Mouse (Mus musculus) stomach, embryonic 14.5 days (tissue): ENCODE measurements at regions not wholly inside any gene's neighbourhood (a gene's known extent, or its start where the extent isn't known, plus 50 kb on each side); places are given as distances from the start of the nearest gene placed in this dataset.

Experiments used
- ATAC-seq: fragments of 200-750 bp; cut with Nextera tagmentation; 2 replicates; pipeline ENCODE4 v1.8.0; 2017; ENCODE audit warnings: low read depth, moderate TSS enrichment; ENCODE audit not compliant: insufficient number of reproducible peaks, insufficient read depth, low FRiP score
- H3K27ac ChIP-seq: fragments of 300-500 bp; sonication (generic); 2 replicates; pipeline ENCODE4 v1.5.1; 2014; ENCODE audit warnings: mild to moderate bottlenecking, low read length, moderate library complexity, mixed read lengths
- H3K27me3 ChIP-seq: fragments of 300-500 bp; sonication (generic); 2 replicates; pipeline ENCODE4 v1.6.1; 2014; ENCODE audit warnings: low read length, control low read depth, mixed read lengths; ENCODE audit not compliant: control insufficient read depth, insufficient read depth
- H3K36me3 ChIP-seq: fragments of 300-500 bp; sonication (generic); 2 replicates; pipeline ENCODE4 v1.6.1; 2014; ENCODE audit warnings: mild to moderate bottlenecking, control low read depth, low read length, moderate library complexity, mixed read lengths; ENCODE audit not compliant: control insufficient read depth, insufficient read depth
- H3K4me1 ChIP-seq: fragments of 300-500 bp; sonication (generic); 2 replicates; pipeline ENCODE4 v1.6.1; 2014; ENCODE audit warnings: low read length, control low read depth, mixed read lengths; ENCODE audit not compliant: control insufficient read depth, insufficient read depth
- H3K4me2 ChIP-seq: fragments of 300-500 bp; sonication (generic); replicated peaks from 2 replicates; pipeline ENCODE4 v1.6.1; 2014; ENCODE audit warnings: low read depth, low read length, control low read depth
- H3K4me3 ChIP-seq: fragments of 300-500 bp; sonication (generic); 2 replicates; pipeline ENCODE4 v1.5.1; 2014; ENCODE audit warnings: low read depth, low read length, control low read depth
- H3K9ac ChIP-seq: fragments of 300-500 bp; sonication (generic); replicated peaks from 2 replicates; pipeline ENCODE4 v1.6.1; 2014; ENCODE audit warnings: low read depth, mild to moderate bottlenecking, control low read depth, low read length, moderate library complexity, mixed read lengths
- H3K9me3 ChIP-seq: fragments of 300-500 bp; sonication (generic); 2 replicates; pipeline ENCODE4 v1.6.1; 2016; ENCODE audit warnings: low read depth, low read length, control low read depth; ENCODE audit not compliant: control insufficient read depth
- WGBS: fragments of 180-500 bp; shearing (Covaris S2); extraction: QIAGEN DNeasy Blood & Tissue Kit; methylation state at CpG from one replicate; pipeline ENCODE4 v1.1.7; 2014; 5-methylcytosine and 5-hydroxymethylcytosine counted together

DNA sequence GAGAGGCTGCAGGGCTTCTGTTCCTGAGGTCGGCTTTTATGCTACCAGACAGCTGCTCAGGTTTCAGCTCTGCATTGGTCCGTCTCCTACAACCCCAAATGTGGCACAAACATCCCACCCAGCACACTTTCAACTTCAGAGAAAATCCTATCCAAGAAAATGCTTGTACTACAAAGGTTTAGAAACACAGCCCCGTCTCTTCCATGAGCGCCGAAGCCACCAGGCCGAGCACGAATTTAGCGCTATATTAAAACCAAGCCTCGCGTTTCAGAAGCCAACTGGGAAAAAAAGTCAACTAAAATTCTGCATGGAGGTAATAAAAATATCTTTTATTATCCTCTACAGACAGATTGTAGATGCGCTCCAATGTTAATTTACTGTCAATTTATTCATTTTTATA, 198.4 kb downstream of the Rpap3 start:
- no peak for ATAC-seq

DNA sequence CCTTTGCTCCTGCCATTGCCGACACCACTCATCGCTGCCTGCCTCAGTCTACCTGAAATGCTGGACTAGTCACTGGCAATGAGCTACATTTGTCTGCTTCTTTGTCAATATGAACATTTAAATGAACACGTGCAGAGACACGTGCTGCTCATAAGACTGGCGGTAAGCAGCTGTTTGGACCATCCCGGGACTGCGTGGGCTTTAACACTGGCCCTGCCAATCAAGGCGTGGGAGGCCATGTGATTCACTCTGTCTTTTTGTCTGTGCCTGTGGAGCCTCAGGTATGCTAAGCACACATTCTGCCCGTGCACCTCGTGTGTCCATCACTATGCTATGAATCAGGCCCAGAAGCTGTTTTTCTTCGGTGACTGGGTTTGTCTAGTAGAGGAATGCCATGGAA, 199.9 kb downstream of the Rpap3 start:
- H3K4me1 ChIP-seq = no peaks in the 10 kb centered on the region
- H3K9ac ChIP-seq = no peak overlapping the region
- H3K27me3 ChIP-seq = no peaks in the 10 kb centered on the region
- H3K36me3 ChIP-seq = no peaks in the 10 kb centered on the region
- H3K9me3 ChIP-seq = no peaks in the 10 kb centered on the region; the same call in 1 of the 2 replicates
- no peak overlapping the region for H3K4me2 ChIP-seq
- no peak overlapping the region for H3K4me3 ChIP-seq
- ATAC-seq = no peak
- WGBS = 89% methylated on average over 11 of the region's 11 CpGs
- no peak overlapping the region for H3K27ac ChIP-seq

More for the DNA sequence above, 198.4 kb downstream of the Rpap3 start:
- WGBS = 94% methylated on average over 11 of the region's 11 CpGs
- H3K36me3 ChIP-seq = no peaks in the 10 kb centered on the region
- H3K9me3 ChIP-seq = no peaks in the 10 kb centered on the region; the same call in 1 of the 2 replicates
- H3K4me1 ChIP-seq = no peaks in the 10 kb centered on the region
- H3K27ac ChIP-seq = no peak overlapping the region
- H3K4me3 ChIP-seq = no peak overlapping the region
- H3K4me2 ChIP-seq = no peak overlapping the region
- H3K9ac ChIP-seq = no peak overlapping the region
- H3K27me3 ChIP-seq = no peaks in the 10 kb centered on the region

DNA sequence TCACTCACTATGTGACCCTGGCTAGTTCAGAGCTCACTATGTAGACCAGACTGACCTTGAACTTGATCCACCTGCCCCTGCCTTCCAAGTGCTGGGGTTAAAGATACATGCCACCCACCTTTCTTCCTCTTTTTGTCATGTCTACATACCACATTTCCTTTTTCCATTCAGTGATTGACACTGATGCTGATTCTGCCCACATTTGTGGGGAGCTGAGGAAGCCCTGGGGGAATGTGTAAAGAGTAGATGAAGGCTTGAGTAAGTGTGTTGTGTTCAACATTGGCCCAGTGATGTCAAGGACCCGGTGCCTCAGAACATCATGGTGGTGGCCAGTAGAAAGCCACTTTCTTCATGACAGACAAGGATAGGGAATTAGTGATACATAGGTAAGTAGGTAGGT, 201.3 kb downstream of the Rpap3 start:
- 86% methylated on average over 1 of the region's 1 CpGs for WGBS
- Histone ChIP-seq H3K4me2 (no peak overlapping the region), H3K27ac (no peak overlapping the region), H3K36me3 (no peaks in the 10 kb centered on the region), H3K4me1 (no peaks in the 10 kb centered on the region), H3K9ac (no peak overlapping the region), H3K27me3 (no peaks in the 10 kb centered on the region), H3K4me3 (no peak overlapping the region), H3K9me3 (no peaks in the 10 kb centered on the region; the same call in 1 of the 2 replicates)
- no peak for ATAC-seq

DNA sequence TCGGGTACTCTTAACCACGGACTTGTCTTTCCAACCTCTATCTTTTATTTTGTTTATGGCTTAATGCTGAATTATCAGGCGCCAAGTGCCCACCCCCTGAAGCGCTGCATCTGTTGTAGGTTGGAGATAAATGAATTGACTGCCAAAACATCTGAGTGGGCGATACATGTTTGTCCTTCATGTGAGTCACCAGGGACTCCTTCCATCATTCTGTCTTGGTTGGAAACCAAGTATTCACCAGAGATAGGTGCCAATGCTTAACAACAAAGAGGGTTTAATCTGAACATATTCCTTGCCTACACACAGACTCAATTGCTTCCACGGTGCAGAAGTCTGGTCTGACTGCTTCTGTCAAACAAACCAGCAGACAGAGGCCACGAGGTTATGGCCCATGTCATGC, 203.6 kb downstream of the Rpap3 start:
- H3K4me3 ChIP-seq = no peak overlapping the region
- no peak overlapping the region for H3K9ac ChIP-seq
- no peaks in the 10 kb centered on the region; the same call in 1 of the 2 replicates for H3K9me3 ChIP-seq
- no peak overlapping the region for H3K27ac ChIP-seq
- H3K4me2 ChIP-seq = no peak overlapping the region
- H3K4me1 ChIP-seq = no peaks in the 10 kb centered on the region
- WGBS = 85% methylated on average over 7 of the region's 7 CpGs
- no peaks in the 10 kb centered on the region for H3K36me3 ChIP-seq
- no peak for ATAC-seq
- no peaks in the 10 kb centered on the region for H3K27me3 ChIP-seq

DNA sequence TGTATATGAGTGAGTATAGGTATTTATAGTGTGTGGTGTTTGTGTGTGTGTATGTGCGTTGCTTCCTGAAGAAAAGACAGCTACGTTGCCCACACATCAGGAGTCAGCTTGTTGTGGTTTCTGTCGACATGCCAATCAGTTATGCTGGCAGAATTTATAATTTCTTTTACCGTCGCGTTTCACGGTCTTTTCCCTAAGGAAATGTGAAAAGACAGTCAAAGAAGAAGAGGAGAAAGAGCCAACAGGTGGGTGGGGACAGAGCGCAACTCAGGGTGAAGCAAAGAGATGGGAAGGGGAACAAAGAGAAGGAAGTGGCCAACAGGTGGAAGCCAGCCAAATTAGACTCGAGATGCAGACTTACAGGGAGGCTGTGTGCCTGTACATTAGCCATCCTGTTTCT, 204.2 kb downstream of the Rpap3 start:
- Histone ChIP-seq H3K36me3 (no peaks in the 10 kb centered on the region), H3K4me1 (no peaks in the 10 kb centered on the region), H3K4me3 (no peak overlapping the region), H3K27me3 (no peaks in the 10 kb centered on the region), H3K4me2 (no peak overlapping the region), H3K9me3 (no peaks in the 10 kb centered on the region; the same call in 1 of the 2 replicates), H3K9ac (no peak overlapping the region), H3K27ac (no peak overlapping the region)
- ATAC-seq = no peak
- 85% methylated on average over 9 of the region's 9 CpGs for WGBS

DNA sequence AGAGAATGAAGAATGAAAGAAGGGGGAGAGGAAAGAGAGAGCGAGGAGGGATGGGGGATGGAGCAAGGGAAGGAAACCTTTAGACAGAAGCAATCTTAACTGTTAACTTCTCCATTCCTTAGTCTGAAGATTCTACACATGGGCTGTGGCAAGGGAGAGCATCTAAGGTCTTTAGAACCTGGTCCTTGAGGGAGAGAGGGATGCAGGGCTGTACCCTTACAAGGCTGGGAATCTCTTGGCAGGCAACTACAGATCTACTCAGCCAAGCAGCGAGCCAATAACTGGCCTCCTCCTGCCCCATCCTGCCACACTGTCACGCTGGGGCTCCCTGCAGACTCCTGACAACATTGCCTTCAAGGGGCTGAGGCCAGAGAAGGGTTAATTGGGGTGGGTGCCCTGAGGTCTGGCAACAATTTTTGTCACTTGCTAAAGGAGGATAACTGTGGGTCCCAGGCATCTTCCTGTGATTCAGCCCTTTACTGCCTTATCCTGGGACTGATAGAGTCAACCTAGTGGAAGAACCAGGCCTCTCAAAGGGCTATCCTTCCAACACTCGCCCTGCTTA, 205.7 kb downstream of the Rpap3 start:
- Histone ChIP-seq H3K9ac (no peak overlapping the region), H3K4me1 (no peaks in the 10 kb centered on the region), H3K4me2 (no peak overlapping the region), H3K27me3 (no peaks in the 10 kb centered on the region), H3K36me3 (no peaks in the 10 kb centered on the region), H3K4me3 (no peak overlapping the region), H3K27ac (no peak overlapping the region), H3K9me3 (no peaks in the 10 kb centered on the region; the same call in 1 of the 2 replicates)
- ATAC-seq = no peak
- WGBS = 82% methylated on average over 4 of the region's 4 CpGs

DNA sequence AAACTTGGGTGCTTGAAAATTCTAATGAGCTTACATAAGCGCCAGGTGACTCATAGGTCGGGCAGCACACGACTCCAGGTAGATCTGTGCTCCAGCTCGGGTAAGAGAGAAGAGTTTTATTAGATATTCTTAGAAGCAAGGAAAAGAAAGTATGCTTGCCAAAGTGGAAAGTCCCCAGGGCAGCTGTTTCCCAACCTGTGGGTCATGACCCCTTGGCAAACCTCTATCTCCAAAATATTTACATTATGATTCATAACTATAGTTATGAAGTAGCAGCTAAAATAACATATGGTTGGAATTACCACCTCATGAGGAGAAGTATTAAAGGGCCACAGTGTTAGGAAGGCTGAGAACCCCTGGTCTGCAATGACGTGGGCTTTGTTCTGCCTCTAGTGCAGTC, 206.4 kb downstream of the Rpap3 start:
- Histone ChIP-seq H3K4me2 (no peak overlapping the region), H3K9ac (no peak overlapping the region), H3K4me1 (no peaks in the 10 kb centered on the region), H3K27me3 (no peaks in the 10 kb centered on the region), H3K4me3 (no peak overlapping the region), H3K36me3 (no peaks in the 10 kb centered on the region), H3K9me3 (no peaks in the 10 kb centered on the region), H3K27ac (no peak overlapping the region)
- WGBS = 64% methylated on average over 5 of the region's 5 CpGs
- no peak for ATAC-seq

DNA sequence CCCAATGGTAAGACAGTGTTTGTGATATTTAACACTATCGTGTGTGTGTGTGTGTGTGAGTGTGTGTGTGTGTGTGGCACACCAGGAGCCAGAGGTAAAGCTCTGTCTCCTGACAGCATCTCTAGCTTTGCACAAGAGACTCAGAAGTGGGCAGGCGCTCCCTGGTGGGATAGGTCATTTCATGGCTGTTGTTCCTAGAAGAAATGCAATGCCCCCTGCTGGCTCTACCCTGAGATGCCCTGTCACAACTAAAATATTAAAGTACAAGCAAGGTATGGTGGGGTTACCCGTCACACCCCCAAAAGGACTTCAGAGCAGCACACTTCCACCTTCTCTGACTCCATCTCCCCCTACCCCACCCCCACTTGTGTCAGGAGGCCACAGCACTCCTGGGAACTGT, 207.2 kb downstream of the Rpap3 start:
- Histone ChIP-seq H3K27ac (no peak overlapping the region), H3K27me3 (no peaks in the 10 kb centered on the region), H3K4me2 (no peak overlapping the region), H3K36me3 (no peaks in the 10 kb centered on the region), H3K4me3 (no peak overlapping the region), H3K4me1 (no peaks in the 10 kb centered on the region), H3K9me3 (no peaks in the 10 kb centered on the region), H3K9ac (no peak overlapping the region)
- WGBS = 96% methylated on average over 3 of the region's 3 CpGs
- ATAC-seq = no peak

DNA sequence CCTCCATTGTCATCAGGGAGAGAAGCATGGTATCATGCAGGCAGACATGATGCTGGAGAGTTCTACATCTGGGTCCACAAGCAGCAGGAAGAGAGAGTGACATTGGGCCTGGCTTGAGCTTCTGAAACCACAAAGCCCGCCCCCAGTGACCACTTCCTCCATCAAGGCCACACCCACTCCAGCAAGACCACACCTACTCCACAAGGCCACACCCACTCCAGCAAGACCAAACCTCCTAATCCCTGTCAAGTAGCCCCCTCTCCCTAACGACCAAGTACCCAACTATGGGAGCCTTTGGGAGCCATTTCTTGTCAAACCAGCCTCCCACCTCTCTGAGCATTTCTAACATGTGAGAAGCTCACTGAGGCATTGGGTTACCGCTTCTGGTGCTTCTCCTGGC, 209.6 kb downstream of the Rpap3 start:
- Histone ChIP-seq H3K4me2 (no peak overlapping the region), H3K4me3 (no peak overlapping the region), H3K27me3 (no peaks in the 10 kb centered on the region), H3K9ac (no peak overlapping the region), H3K27ac (no peak overlapping the region), H3K36me3 (no peaks in the 10 kb centered on the region), H3K4me1 (no peaks in the 10 kb centered on the region), H3K9me3 (no peaks in the 10 kb centered on the region)
- no peak for ATAC-seq
- 83% methylated on average over 3 of the region's 3 CpGs for WGBS
